8 mouse cellular contexts compared by ENCODE assay signal in genomic region chr2:94241301-94242050, GRCm38 (mm10).
DNase-seq lines count a peak whose midpoint lies in the region; ATAC-seq lines count a peak whose summit lies in the region.

No protein-coding gene starts in this region.

- H3K4me3 ChIP-seq in heart, embryonic 16.5 days (ENCODE audit: low read length): peak overlapping the region; percentile 48
- peak overlapping the region; percentile 37 for H3K4me3 ChIP-seq in forebrain, embryonic 11.5 days (ENCODE audit: low read depth, low read length)

- H3K9ac ChIP-seq in heart, embryonic 16.5 days (ENCODE audit: low read length): no peak overlapping the region
- no peak overlapping the region; the same call in 1 of the 2 replicates for H3K9ac ChIP-seq in forebrain, embryonic 11.5 days (ENCODE audit: low read length)

- H3K36me3 ChIP-seq in heart, embryonic 16.5 days (ENCODE audit: control insufficient read depth, insufficient read depth): no peaks in the 10 kb centered on the region
- H3K36me3 ChIP-seq in forebrain, embryonic 11.5 days (ENCODE audit: control insufficient read depth, insufficient read depth, low read length): no peaks in the 10 kb centered on the region

- WGBS in heart, embryonic 16.5 days: under 1% methylated on average over 55 of the region's 55 CpGs
- under 1% methylated on average over 55 of the region's 55 CpGs for WGBS in forebrain, embryonic 11.5 days

- ATAC-seq in heart, embryonic 16.5 days (replicated peaks; ENCODE audit: extremely low read depth, insufficient read depth, low FRiP score): no peak
- ATAC-seq in forebrain, embryonic 11.5 days (replicated peaks; ENCODE audit: low FRiP score): peak; percentile 19

- intact Hi-C loops in gastrocnemius, postnatal 36 days (cut with DNase I): loop anchor here (5.0 kb wide), 1 partner anchor 204 kb away; no protein-coding TSS in a partner anchor

- peaks cover 77% of the 10 kb centered on the region for H3K27me3 ChIP-seq in heart, embryonic 16.5 days (ENCODE audit: control insufficient read depth, insufficient read depth, low read length)
- H3K27me3 ChIP-seq in forebrain, embryonic 11.5 days (ENCODE audit: control insufficient read depth, insufficient read depth, low read length): peaks cover 75% of the 10 kb centered on the region

- H3K9me3 ChIP-seq in heart, embryonic 16.5 days (replicated peaks; ENCODE audit: control insufficient read depth, low read length): no peaks in the 10 kb centered on the region
- no peaks in the 10 kb centered on the region for H3K9me3 ChIP-seq in forebrain, embryonic 11.5 days (ENCODE audit: control insufficient read depth, low read length)

- H3K27ac ChIP-seq in heart, embryonic 16.5 days (ENCODE audit: low read length): no peak overlapping the region
- H3K27ac ChIP-seq in forebrain, embryonic 11.5 days (ENCODE audit: low read depth, low read length): no peak overlapping the region

- H3K4me1 ChIP-seq in heart, embryonic 16.5 days (ENCODE audit: control insufficient read depth, insufficient read depth, low read length): peaks cover 15% of the 10 kb centered on the region
- peaks cover 25% of the 10 kb centered on the region for H3K4me1 ChIP-seq in forebrain, embryonic 11.5 days (replicated peaks; ENCODE audit: control insufficient read depth, insufficient read depth, low read length)

- peak overlapping the region; percentile 76 for H3K4me2 ChIP-seq in heart, embryonic 16.5 days (ENCODE audit: low read depth, low read length)
- peak overlapping the region; percentile 84 for H3K4me2 ChIP-seq in forebrain, embryonic 11.5 days (ENCODE audit: low read depth, low read length, severe bottlenecking)

- DNase-seq in heart, adult 18-20 months: no peak
- peak; percentile 24 for DNase-seq in adrenal gland, postnatal 25 days
- DNase-seq in forebrain, embryonic 11.5 days (ENCODE audit: low spot score): peak; percentile 66
- DNase-seq in layer of hippocampus, postnatal 10 days (ENCODE audit: low spot score in 2 of 2): peak; percentile 61 to 72
- DNase-seq in neural tube, embryonic 10.5 days (ENCODE audit: extremely low spot score, low spot score): peak; percentile 59
- no peak for DNase-seq in gastrocnemius, postnatal 36 days
- no peak for DNase-seq in thymus, adult 18-20 months

Comparison
In these comparisons a context has a peak if more than half of its experiments do, and no peak if none do; other contexts are left out.
1. DNase-seq: peak in adrenal gland, postnatal 25 days (single experiment), forebrain, embryonic 11.5 days (single experiment), layer of hippocampus, postnatal 10 days (2 of 2) and neural tube, embryonic 10.5 days (single experiment); none in heart, adult 18-20 months (0 of 2), gastrocnemius, postnatal 36 days (0 of 2) and thymus, adult 18-20 months (0 of 2).